Mouse (Mus musculus): ENCODE data around the gene Mblac1. TPM values are rescaled to one million over a fixed set of nuclear protein-coding genes. Genes with fewer than 3 reads are reported as not detected.

Mblac1 gene
- 0.56 TPM for polyA plus RNA-seq (2017; shearing (Covaris generic))

GRCm38 (mm10) chr5:138193771-138194727, at the start of gene Mblac1:
Gene Mblac1, plus strand, starts transcription at chr5:138194314.

GRCm38 (mm10) chr5:138155443-138155976, 38.6 kb upstream of the Mblac1 start, which contains the start of gene Zfp113:
Gene Zfp113, minus strand, starts transcription at chr5:138155744.

GRCm38 (mm10) chr5:138160842-138161665, 33.1 kb upstream of the Mblac1 start, which contains the start of gene Cops6:
Gene Cops6, plus strand, starts transcription at chr5:138161071.

GRCm38 (mm10) chr5:138171695-138172491, 22.2 kb upstream of the Mblac1 start, which contains the start of the genes Ap4m1 and Mcm7:
Gene Ap4m1, plus strand, starts transcription at chr5:138172002.
Gene Mcm7, minus strand, starts transcription at chr5:138172422.

GRCm38 (mm10) chr5:138186950-138187638, 7.0 kb upstream of the Mblac1 start, which contains the start of the genes Taf6 and Cnpy4:
Gene Taf6, minus strand, starts transcription at chr5:138187451.
Gene Cnpy4, plus strand, starts transcription at chr5:138187485.

GRCm38 (mm10) chr5:138225700-138226099, 31.6 kb downstream of the Mblac1 start, which contains the start of gene Nxpe5:
Gene Nxpe5, plus strand, starts transcription at chr5:138225898.

Other genes with a start within 250 kb of the Mblac1 start
- gene Gjc3, start 231.2 kb upstream of the Mblac1 start, polyA plus RNA-seq (2017; shearing (Covaris generic)) = not detected
- not detected for gene Azgp1, start 212.8 kb upstream of the Mblac1 start, polyA plus RNA-seq (2017; shearing (Covaris generic))
- not detected for gene Smok3a, start 173.1 kb upstream of the Mblac1 start, polyA plus RNA-seq (2017; shearing (Covaris generic))
- gene Smok3b, start 172.9 kb upstream of the Mblac1 start, polyA plus RNA-seq (2017; shearing (Covaris generic)) = not detected
- gene Smok3c, start 141.1 kb upstream of the Mblac1 start, polyA plus RNA-seq (2017; shearing (Covaris generic)) = not detected
- 24.1 TPM for gene Zkscan1, start 109.2 kb upstream of the Mblac1 start, polyA plus RNA-seq (2017; shearing (Covaris generic))
- 26.3 TPM for gene Zscan21, start 77.4 kb upstream of the Mblac1 start, polyA plus RNA-seq (2017; shearing (Covaris generic))
- 23.3 TPM for gene Zfp113, start 38.6 kb upstream of the Mblac1 start, polyA plus RNA-seq (2017; shearing (Covaris generic))
- gene Cops6, start 33.2 kb upstream of the Mblac1 start, polyA plus RNA-seq (2017; shearing (Covaris generic)) = 230 TPM
- 11.0 TPM for gene Ap4m1, start 22.3 kb upstream of the Mblac1 start, polyA plus RNA-seq (2017; shearing (Covaris generic))
- 95.0 TPM for gene Mcm7, start 21.9 kb upstream of the Mblac1 start, polyA plus RNA-seq (2017; shearing (Covaris generic))
- gene Taf6, start 6.9 kb upstream of the Mblac1 start, polyA plus RNA-seq (2017; shearing (Covaris generic)) = 57.0 TPM
- 20.8 TPM for gene Cnpy4, start 6.8 kb upstream of the Mblac1 start, polyA plus RNA-seq (2017; shearing (Covaris generic))
- gene Nxpe5, start 31.6 kb downstream of the Mblac1 start, polyA plus RNA-seq (2017; shearing (Covaris generic)) = 0.09 TPM
- 118 TPM for gene Lamtor4, start 61.2 kb downstream of the Mblac1 start, polyA plus RNA-seq (2017; shearing (Covaris generic))
- 9.8 TPM for gene BC037034, start 69.7 kb downstream of the Mblac1 start, polyA plus RNA-seq (2017; shearing (Covaris generic))
- gene Gal3st4, start 78.5 kb downstream of the Mblac1 start, polyA plus RNA-seq (2017; shearing (Covaris generic)) = 1.3 TPM
- gene Gm43720, start 85.6 kb downstream of the Mblac1 start, polyA plus RNA-seq (2017; shearing (Covaris generic)) = not detected
- 1.9 TPM for gene Gpc2, start 85.7 kb downstream of the Mblac1 start, polyA plus RNA-seq (2017; shearing (Covaris generic))
- 0.95 TPM for gene Stag3, start 85.9 kb downstream of the Mblac1 start, polyA plus RNA-seq (2017; shearing (Covaris generic))
- gene Pvrig, start 147.6 kb downstream of the Mblac1 start, polyA plus RNA-seq (2017; shearing (Covaris generic)) = 29.4 TPM
- gene Zfp157, start 247.2 kb downstream of the Mblac1 start, polyA plus RNA-seq (2017; shearing (Covaris generic)) = 29.4 TPM

Data from activated CD4-positive, CD25-positive, alpha-beta regulatory T cell, adult 9 weeks (primary cell).